Mouse (Mus musculus) B cell, adult 2 months (primary cell): ENCODE results near the gene Sppl3.
"Not testable (repeated sequence)": the region's sequence is repeated elsewhere in the genome, so short reads cannot be mapped to it uniquely, and the experiment has no call there.

Experiments
- DNase-seq, 2 experiments: peaks; one replicate each; pipeline ENCODE4 v3.0.0; 2022

Gene Sppl3

DNA sequence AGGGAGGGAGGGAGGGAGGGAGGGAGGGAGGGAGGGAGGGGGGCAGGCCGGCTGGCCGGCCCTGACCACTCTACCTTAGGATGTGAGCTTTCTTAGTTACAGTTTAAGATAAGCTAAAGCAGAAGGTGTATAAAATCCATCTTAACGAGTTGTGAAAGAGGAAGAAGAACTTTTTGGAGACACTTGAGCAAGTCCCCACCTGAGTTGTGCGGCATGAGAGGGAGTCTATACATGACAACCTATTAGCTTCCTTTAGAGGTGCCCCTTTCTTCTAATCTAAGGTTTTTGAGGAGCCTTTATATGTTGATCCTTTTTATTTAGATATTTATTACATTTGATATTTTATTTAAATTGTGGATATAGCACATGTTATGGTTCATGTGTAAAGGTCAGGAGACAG is 32.7 kb downstream of the Sppl3 start:
- peak; percentile 19 to 31 for DNase-seq

DNA sequence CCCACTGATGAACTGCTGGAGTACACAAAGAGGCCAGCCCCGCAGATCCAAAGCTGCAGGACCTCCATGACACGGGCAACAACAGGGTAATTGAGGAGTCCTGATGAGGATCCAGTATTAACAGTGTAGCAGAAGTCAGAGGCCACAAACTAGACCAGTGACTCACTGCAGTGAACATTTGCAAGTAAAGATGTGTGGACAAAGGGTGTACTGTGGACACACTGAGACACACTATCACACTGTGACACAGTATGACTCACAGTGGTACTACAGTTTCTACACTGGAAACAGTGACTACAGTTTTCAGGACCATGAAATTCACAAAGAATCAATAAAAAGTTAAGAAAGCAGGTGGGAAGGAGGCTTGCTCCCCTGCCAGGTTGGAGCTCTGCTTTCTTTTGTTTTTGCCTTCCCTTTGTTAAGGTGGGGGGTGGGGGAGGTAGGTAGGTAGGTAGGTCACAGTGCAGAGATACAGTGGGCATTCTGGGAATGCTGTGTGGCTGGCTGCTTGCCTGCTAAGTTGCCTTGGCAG is 34.3 kb downstream of the Sppl3 start:
- no peak for DNase-seq

GRCm38 (mm10) chr5:115049692-115050091 is 38.8 kb downstream of the Sppl3 start:
- DNase-seq, result no peak

DNA sequence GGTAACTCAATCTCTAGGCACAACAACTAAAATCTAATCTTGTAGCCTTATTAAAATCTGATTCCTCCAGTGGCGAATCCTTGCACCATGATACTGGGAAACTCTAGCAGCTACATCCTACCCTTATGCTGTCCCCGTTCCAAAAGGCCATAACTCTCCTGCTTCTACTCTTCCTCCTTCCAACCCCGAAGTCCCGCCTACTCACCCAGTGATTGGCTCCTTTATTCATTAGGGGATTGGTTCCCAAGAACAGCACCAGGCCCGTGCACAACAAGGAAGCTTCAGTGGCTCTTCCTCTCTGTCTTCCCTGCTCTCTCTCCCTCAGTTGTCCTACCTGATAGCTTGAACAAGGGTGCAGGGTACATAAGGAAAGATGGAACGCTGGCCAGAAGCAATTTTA is 39.8 kb downstream of the Sppl3 start:
- DNase-seq, result no peak

- no peak for DNase-seq
Measured at GRCm38 (mm10) chr5:115052546-115052945, 41.6 kb downstream of the Sppl3 start.

DNA sequence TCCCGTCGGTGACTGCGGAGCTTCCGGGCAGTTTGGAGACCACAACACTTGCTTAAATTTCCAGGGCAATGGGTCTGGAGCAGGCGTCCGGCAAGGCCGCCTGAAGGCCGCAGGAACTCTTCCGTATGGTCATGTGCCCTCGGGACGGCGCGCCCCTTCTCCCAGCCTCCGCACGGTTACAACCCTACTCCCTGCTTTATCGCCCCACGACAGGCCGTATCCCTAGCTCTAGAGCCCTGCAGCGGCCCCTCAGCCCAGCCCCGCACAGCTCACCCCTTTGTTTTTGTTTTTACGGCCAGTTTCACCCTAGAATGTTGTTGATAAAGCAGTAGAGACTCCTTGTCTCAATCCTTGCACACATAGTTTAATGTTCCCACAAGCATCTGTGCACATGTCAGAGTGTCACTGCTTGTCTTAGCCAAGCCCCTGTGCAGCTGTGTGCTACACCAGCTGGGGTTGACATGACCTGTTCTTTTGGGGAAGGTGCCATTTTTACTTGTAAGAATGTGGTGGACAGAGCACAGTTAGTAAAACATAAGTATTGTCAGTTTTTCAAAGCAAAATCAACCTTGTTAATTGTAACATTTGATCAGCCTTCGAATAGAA is 43.0 kb downstream of the Sppl3 start:
- no peak for DNase-seq

DNA sequence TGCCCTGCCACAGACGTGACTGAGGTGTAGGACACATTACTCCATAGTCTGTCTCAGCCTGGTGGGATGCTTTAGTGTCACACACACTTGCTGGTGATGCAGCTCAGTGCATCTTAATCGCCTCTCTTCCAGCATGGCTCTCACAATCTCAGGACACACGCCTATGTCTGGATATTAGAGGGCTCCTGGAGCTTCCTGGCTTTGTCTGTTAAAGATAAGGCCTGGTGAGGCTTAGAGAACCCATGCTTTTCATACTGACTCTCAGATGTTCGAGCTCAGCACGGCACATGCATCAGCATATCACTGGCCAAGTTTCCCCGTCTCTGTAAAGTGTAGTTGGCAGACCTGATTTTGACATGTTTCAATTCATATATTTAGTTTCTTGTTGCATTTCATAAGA is 44.5 kb downstream of the Sppl3 start:
- no peak for DNase-seq

- DNase-seq, result no peak
Measured at GRCm38 (mm10) chr5:115057153-115057552, 46.2 kb downstream of the Sppl3 start.

- peak; percentile 49 to 57 for DNase-seq
Measured at GRCm38 (mm10) chr5:115058584-115059297, 47.8 kb downstream of the Sppl3 start.

- no peak for DNase-seq
Measured at GRCm38 (mm10) chr5:115060067-115060695, 49.2 kb downstream of the Sppl3 start.

DNA sequence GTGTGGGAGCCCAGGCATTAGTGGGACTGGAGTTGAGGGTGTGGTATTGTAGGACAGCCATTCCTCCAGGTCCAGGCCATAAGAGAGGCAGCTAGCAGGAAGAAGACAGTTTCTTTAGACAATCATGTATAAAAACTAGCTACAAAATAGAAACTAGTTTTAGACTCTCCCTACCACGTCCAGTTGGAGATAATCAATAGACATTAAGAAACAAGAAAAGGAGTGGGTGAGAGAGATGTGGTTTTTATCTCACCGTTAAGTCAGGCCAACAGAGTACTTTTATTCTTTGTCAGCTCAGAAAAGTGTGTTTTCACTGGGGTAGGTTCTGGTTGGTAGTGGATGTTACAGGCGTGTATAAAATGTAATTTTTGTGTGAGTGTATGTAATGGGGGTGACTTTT is 50.0 kb downstream of the Sppl3 start:
- no peak for DNase-seq

DNA sequence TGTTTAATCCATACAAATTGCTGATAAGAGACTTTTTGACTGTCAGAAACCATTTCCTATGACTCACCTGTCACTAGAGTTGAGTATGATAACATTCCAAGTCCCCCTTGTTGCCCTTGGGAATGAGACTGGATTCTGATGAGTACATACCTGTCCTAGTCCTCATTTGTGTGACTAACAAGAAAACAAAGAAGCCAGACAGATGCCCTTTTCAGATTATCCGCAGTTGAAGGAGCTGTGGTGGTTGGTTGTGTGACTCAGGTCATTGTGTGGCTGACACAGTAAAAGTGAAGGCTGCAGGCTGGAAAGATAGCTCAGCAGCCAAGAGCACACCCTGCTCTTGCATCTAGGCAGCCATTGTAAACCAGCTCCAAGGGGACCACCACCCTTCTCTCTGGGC is 51.6 kb downstream of the Sppl3 start:
- no peak for DNase-seq

DNA sequence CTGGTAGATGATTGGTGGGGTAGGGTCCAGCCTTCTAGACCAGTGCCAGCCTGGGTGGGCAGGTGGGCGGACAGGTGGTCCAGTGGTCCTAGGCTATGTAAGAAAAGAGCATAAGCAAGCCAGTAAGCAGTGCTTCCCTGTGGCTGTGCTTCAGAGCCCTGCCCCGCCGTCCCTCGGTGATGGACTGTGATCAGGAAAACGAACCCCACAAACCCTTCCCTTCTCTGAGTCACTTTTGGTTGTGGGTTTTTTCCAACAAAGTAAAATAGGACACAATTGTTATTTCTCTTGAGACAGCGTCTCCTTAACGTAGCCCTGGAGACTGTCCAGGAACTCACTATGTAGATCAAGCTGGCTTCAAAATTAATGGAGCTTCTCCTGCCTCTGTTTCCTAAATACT is 52.5 kb downstream of the Sppl3 start:
- DNase-seq, result no peak

- no peak for DNase-seq
Measured at GRCm38 (mm10) chr5:115066245-115066644, 55.3 kb downstream of the Sppl3 start.

DNA sequence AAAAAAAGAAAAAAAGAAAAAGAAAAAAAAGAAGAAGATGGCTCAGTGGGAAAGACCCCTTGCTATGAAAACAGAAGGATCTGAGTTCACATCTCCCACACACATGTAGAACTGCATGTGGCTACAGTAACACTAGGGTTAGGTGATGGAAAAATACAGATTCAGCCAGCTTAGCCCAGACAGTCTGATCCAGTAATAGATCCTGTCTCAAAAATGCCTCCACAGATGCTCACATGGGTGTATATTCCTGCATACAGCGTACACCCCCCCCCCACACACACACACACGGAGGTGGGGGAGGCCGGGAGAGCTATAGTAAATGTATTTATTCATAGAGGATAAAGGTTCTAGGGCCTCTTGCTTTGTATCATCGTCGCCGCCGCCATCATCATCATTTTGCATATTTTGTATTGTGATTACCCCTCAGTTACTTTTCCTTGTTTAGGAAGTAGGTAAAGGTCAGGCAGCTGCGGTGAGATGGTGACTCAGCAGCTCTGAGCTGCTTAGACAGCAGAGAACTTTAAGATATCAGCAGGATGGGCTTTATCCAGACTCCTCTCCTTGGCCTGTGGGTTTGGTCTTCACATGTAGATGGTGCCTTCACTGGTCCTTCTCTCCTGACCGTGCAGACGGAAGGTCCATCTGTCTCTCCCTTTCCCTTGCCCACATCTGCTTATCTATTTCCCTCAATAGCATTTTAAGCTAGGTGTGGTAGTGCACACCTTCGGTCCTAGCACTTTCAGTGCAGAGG is 57.9 kb downstream of the Sppl3 start:
- no peak for DNase-seq

DNA sequence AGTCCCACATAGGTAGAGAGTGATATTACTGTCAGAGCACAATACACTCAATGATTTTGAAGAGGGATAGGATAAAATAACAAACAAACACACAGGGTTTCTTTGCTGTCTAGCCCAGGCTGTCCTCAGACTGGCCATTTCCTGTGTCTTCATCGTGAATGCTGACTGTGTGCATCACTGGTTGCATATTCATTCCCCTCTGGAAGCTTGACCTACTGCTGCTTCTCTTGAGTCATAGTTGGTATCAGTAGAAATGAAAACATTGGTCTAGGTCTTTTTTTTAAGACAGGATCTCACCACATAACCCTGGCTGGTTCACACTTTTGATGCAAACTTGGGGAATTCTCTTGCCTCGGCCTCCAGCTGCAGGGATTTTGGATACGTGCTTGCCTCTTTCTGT is 58.7 kb downstream of the Sppl3 start:
- no peak for DNase-seq

- DNase-seq, result no peak
Measured at GRCm38 (mm10) chr5:115070457-115070856, 59.5 kb downstream of the Sppl3 start.

DNA sequence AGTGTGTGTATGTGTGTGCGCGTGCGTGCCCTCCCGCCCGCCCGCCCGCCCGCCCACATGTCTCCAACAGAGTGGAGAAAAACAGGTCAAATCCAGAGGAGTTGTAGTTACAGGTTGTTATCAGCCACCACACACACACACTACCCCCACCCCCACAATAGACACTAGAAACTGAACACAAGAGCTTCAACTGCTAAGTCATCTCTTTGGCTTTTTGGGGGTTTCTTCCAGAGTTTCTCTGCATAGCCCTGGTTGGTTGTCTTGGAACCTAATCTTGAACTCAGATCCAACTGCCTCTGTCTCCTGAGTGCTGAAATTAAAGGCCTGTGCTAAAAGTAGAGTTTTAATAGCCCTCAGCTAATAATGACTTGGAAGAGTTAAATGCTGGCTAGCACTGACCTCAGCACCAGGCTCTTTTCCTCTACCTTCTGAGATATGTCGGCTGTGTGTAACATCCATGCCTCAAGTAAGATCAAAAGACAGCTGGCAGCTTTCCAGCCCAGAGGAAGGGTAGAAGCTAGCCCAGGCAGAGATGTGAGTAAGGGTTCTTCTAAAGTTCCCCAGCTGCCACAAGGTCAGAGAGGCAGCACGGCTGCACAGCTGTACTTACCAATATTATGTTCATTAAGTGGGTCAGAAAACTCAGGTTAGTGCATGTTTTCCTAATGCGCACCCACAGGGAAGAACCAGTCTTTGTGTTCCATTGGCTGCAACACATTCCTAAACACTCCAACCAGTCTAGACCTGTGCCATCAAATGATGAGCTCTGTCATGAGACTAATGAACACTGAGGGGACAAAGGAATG is 60.4 kb downstream of the Sppl3 start:
- DNase-seq, result no peak

GRCm38 (mm10) chr5:115072143-115072542 is 61.2 kb downstream of the Sppl3 start:
- DNase-seq, result no peak

GRCm38 (mm10) chr5:115073306-115073705 is 62.4 kb downstream of the Sppl3 start:
- DNase-seq, result not testable (repeated sequence)

DNA sequence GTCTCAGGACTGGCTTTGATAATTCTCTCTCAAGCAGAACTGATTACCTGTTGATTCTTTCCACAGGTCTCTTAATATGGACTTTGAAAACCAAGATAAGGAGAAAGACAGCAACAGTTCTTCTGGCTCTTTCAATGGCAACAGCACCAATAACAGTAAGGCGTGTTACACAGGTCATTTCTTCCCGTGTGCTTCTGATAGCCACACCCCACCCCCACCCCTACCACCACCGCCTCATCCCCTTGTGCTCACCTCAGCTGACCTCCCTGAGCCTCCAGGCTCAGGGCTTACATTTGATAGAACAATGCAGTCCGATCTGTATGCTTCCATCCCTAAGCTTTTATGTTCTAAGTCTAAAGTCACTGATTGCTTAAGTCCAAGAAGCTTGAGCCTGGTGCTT is 63.8 kb downstream of the Sppl3 start:
- no peak for DNase-seq

DNA sequence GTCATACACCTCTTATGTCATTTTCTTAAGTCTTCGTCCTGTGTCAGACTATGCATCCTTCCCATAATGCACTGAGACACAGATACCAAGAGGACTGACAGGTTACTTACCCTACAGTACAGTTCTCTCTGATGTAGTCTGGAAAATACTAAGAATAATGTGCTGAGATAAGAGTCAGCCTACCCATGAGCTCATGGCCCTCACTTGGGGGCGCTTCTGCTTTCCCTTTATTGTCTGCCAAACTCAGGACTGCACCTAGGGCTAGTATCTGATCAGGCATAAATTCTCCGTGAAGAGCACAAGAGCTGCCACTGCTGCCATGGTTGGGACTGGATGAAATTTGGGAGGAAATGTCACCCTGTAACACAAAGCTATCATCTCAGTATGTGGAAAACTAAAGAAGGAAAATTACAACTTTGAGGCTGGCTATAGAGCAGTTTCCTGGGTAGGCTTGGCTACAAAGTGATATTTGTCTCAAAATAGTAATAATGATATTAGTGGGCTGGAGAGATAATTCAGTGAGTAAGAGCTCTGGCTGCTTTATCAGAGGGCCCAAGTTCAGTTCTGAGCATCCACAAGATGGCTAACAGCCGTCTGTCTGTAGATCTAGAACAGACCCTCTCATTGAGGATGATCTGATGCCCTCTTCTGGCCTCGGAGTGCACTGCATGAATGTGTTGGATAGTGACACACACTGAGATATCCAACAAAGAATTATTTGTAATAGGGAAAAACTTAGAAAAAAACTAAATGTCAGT is 65.4 kb downstream of the Sppl3 start:
- DNase-seq, result peak; percentile 82 to 85
